Mouse (Mus musculus): Measurements from ENCODE around the gene Kif5c. TPM values are rescaled to one million over a fixed set of nuclear protein-coding genes. Genes with fewer than 3 reads are reported as not detected.

Kif5c gene
- polyA plus RNA-seq, 1 experiment from 2014 or later = 224 TPM

DNA sequence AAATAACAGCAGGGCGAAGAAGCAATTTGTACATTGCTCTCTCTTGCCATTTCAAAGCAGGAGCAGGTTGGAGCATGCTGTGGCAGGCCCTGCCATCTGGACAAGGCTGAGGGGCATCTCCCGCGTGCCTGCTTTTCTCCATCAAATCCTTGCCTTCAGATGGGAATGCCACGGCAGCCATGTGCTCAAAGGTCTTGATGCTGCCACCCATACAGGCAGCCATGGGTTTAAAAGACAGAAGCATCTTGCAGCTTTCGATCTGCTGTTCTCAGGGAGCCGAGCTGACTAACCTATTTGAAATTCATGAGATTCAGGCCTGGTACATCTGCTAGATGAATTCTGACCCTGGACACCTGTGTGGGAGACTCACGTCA is 53.4 kb downstream of the Kif5c start:
- H3K36me3 ChIP-seq (replicated peaks; ENCODE audit: control insufficient read depth, insufficient read depth) = no peaks in the 10 kb centered on the region
- H3K4me1 ChIP-seq (replicated peaks; ENCODE audit: control insufficient read depth, insufficient read depth, low read length) = peaks cover 55% of the 10 kb centered on the region
- ATAC-seq (ENCODE audit: low FRiP score) (peak; percentile 59), DNase-seq (ENCODE audit: low spot score) (peak; percentile 38)
- no peak overlapping the region for H3K4me2 ChIP-seq (replicated peaks)
- H3K4me3 ChIP-seq (replicated peaks; ENCODE audit: low read length) = no peak overlapping the region
- H3K27me3 ChIP-seq (ENCODE audit: control insufficient read depth, insufficient read depth, low read length) = no peaks in the 10 kb centered on the region
- 0 out of 2 replicates have a peak overlapping the region, but pooled peaks have one; percentile 11 for H3K9ac ChIP-seq
- peak overlapping the region; percentile 81 for H3K27ac ChIP-seq
- H3K9me3 ChIP-seq (ENCODE audit: control insufficient read depth, low read length) = no peaks in the 10 kb centered on the region
- 29% methylated on average over 7 of the region's 7 CpGs for WGBS

DNA sequence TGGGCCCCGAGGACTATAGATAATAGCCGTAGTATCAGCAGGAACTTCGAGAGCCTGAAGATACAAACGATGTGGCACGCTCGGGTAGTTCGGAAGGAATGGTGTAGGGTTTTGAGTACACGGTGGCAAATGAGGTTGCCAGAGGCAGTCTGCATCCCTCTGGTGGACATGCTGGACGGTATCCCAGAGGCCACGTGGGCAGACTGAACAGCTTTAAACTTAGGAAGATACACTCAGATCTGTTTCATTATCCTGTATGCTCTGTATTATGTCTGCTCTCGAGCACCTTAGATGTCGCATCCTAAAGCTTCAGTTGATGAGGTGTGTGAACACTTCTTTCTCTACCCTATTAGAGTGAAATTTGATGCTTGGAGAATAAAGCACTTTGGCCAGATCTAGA is 56.9 kb downstream of the Kif5c start:
- no peak overlapping the region for H3K4me2 ChIP-seq (replicated peaks)
- peaks cover 68% of the 10 kb centered on the region for H3K4me1 ChIP-seq (replicated peaks; ENCODE audit: control insufficient read depth, insufficient read depth, low read length)
- H3K27ac ChIP-seq = no peak overlapping the region
- 80% methylated on average over 12 of the region's 12 CpGs for WGBS
- DNase-seq (ENCODE audit: low spot score) = no peak
- H3K9ac ChIP-seq = no peak overlapping the region
- no peak for ATAC-seq (ENCODE audit: low FRiP score)
- H3K27me3 ChIP-seq (ENCODE audit: control insufficient read depth, insufficient read depth, low read length) = no peaks in the 10 kb centered on the region
- H3K9me3 ChIP-seq (ENCODE audit: control insufficient read depth, low read length) = no peaks in the 10 kb centered on the region
- no peak overlapping the region for H3K4me3 ChIP-seq (replicated peaks; ENCODE audit: low read length)
- no peaks in the 10 kb centered on the region; the same call in 1 of the 2 replicates for H3K36me3 ChIP-seq (replicated peaks; ENCODE audit: control insufficient read depth, insufficient read depth)

DNA sequence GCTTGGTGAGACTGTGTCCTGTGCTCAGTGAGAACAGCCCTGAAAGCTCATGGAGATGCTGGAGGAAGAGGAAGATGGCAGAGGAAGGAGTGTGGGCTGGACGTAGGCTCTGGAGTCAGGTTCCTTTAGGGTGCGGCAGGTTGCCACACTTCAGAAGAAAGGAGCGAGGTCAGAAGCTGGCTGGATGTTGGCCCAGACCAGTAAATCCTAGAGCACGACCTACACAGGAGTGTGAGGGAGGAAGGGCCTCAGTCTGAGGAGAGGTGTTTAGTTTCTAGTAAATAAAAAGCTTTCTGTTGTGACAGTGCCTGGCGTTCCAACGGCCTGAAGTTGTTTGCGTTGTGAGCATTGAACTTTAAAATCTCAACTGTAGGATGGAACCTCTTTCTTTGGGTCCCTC is 59.3 kb downstream of the Kif5c start:
- Histone ChIP-seq H3K4me3 (replicated peaks; ENCODE audit: low read length) (no peak overlapping the region), H3K9me3 (ENCODE audit: control insufficient read depth, low read length) (no peaks in the 10 kb centered on the region), H3K4me2 (replicated peaks) (no peak overlapping the region), H3K27me3 (ENCODE audit: control insufficient read depth, insufficient read depth, low read length) (no peaks in the 10 kb centered on the region), H3K27ac (peak overlapping the region; percentile 72; the same call in 1 of the 2 replicates), H3K9ac (no peak overlapping the region), H3K36me3 (replicated peaks; ENCODE audit: control insufficient read depth, insufficient read depth) (peaks cover 4% of the 10 kb centered on the region; the same call in 1 of the 2 replicates), H3K4me1 (replicated peaks; ENCODE audit: control insufficient read depth, insufficient read depth, low read length) (peaks cover 50% of the 10 kb centered on the region)
- WGBS = 65% methylated on average over 7 of the region's 7 CpGs
- ATAC-seq (ENCODE audit: low FRiP score) = no peak
- DNase-seq (ENCODE audit: low spot score) = no peak

DNA sequence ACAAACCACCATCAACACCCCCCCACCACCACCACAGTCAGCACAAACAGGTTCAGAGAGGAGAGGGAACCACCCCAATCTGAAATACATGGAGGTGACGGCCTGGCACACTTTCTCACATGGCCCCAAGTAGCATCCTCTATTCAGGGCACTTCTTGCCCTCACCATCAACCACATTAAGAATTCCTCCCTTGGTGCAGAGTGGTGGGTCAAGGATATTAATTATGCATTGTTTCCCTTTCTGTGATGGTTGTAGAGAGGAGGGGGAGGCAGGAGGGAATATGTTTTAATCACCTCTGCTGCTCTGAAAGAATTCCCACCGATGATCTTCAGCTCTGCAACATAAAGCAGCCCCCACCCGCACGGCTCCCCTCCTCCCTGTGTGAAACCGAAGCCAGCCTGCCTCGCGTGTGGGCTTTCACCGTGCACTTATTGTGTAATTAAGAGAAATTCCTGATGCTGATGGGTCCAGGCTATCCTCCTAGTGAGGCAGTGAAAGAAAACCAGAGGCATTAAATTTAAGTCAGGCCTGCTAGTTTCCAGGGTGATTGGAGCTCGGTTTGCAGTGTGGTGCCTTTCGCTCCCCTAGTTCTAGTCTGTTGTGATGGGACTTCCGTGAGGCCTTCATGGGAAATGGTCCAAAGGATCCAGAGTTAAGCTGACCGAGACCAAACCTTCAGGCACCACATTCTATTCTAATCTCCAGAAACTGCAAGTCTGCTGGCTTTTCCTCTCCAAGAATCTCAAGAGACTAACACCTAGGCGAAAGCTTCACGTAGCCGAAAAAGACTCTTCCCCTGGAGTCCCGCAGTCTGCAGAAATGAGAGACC is 60.3 kb downstream of the Kif5c start:
- no peak overlapping the region for H3K9ac ChIP-seq
- peaks cover 7% of the 10 kb centered on the region; the same call in 1 of the 2 replicates for H3K36me3 ChIP-seq (replicated peaks; ENCODE audit: control insufficient read depth, insufficient read depth)
- H3K4me1 ChIP-seq (replicated peaks; ENCODE audit: control insufficient read depth, insufficient read depth, low read length) = peaks cover 51% of the 10 kb centered on the region

DNA sequence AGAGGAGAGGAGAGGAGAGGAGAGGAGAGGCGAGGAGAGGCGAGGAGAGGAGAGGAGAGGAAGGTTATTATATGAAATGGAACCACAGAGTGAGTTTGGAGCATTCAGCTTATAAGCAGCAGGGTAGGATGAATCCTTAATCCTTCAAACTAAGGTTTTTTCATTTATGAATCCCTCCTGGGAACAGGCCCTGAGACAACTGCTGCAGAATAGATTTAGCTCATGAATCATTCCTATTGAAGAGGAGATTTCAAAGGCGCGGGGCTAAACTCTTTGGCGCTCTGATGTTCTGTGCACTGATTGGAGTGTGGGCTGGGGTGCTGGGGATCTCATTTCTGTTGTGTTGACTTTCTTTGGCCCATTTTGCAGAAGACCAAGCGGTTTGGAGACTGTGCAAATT is 63.7 kb downstream of the Kif5c start:
- no peaks in the 10 kb centered on the region for H3K27me3 ChIP-seq (ENCODE audit: control insufficient read depth, insufficient read depth, low read length)
- H3K4me1 ChIP-seq (replicated peaks; ENCODE audit: control insufficient read depth, insufficient read depth, low read length) = peaks cover 46% of the 10 kb centered on the region
- H3K9me3 ChIP-seq (ENCODE audit: control insufficient read depth, low read length) = no peaks in the 10 kb centered on the region
- H3K4me3 ChIP-seq (replicated peaks; ENCODE audit: low read length) = no peak overlapping the region
- ATAC-seq (ENCODE audit: low FRiP score) (no peak), DNase-seq (ENCODE audit: low spot score) (no peak)
- no peak overlapping the region for H3K27ac ChIP-seq
- no peak overlapping the region for H3K4me2 ChIP-seq (replicated peaks)
- no peak overlapping the region for H3K9ac ChIP-seq
- WGBS = 60% methylated on average over 6 of the region's 6 CpGs
- peaks cover 13% of the 10 kb centered on the region; the same call in 1 of the 2 replicates for H3K36me3 ChIP-seq (replicated peaks; ENCODE audit: control insufficient read depth, insufficient read depth)

More for the DNA sequence above, 60.3 kb downstream of the Kif5c start:
- no peak overlapping the region for H3K4me3 ChIP-seq (replicated peaks; ENCODE audit: low read length)
- WGBS = 45% methylated on average over 16 of the region's 16 CpGs
- DNase-seq (ENCODE audit: low spot score) = no peak
- H3K27ac ChIP-seq = peak overlapping the region; percentile 72
- no peak overlapping the region for H3K4me2 ChIP-seq (replicated peaks)
- ATAC-seq (ENCODE audit: low FRiP score) = peak; percentile 74
- no peaks in the 10 kb centered on the region for H3K9me3 ChIP-seq (ENCODE audit: control insufficient read depth, low read length)
- H3K27me3 ChIP-seq (ENCODE audit: control insufficient read depth, insufficient read depth, low read length) = no peaks in the 10 kb centered on the region

DNA sequence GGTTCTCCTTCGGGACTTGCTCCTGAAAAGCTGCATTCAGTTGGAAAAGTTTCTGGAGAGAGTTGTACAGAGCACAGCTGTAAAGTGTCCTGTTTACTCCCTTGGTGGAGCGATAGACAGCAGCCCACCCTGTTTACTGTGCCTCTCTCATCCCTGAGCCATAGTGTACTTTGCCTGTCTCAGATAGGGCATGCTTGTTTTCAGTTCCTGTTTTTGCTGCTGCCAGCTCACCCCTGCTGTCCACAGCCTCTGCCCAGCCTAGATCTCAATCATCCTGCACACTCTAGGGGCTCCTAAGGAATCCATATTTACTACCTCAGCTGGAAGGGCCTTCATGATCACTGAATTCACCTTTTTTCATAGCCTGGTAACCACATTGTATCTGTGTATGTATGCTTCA is 65.7 kb downstream of the Kif5c start:
- ATAC-seq (ENCODE audit: low FRiP score) (no peak), DNase-seq (ENCODE audit: low spot score) (no peak)
- Histone ChIP-seq H3K27ac (no peak overlapping the region), H3K4me1 (replicated peaks; ENCODE audit: control insufficient read depth, insufficient read depth, low read length) (peaks cover 27% of the 10 kb centered on the region), H3K4me2 (replicated peaks) (no peak overlapping the region), H3K27me3 (ENCODE audit: control insufficient read depth, insufficient read depth, low read length) (no peaks in the 10 kb centered on the region), H3K9ac (no peak overlapping the region), H3K36me3 (replicated peaks; ENCODE audit: control insufficient read depth, insufficient read depth) (peaks cover 26% of the 10 kb centered on the region), H3K4me3 (replicated peaks; ENCODE audit: low read length) (no peak overlapping the region), H3K9me3 (ENCODE audit: control insufficient read depth, low read length) (no peaks in the 10 kb centered on the region)
- 65% methylated on average over 2 of the region's 2 CpGs for WGBS

DNA sequence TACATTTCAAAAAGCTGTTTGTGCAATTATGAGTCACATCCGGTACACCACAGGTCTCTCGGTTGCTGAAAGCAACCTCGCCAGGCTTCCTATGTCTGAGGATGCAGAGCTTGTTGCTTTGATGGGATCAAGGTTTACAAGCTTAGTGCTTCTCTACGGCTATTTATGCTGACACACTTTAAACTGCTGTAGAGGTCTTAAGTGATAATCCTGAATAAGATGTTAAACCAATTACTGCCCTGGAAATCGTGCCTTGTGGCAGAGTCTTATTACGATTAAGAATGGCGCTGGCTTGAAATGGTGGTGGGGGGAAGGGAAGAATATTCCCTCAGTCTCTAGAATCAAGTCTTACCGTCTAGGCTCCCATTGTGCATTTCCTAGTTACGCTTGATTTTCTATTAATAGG is 71.3 kb downstream of the Kif5c start:
- H3K27ac ChIP-seq = peak overlapping the region; percentile 54
- H3K4me2 ChIP-seq (replicated peaks) = no peak overlapping the region
- H3K27me3 ChIP-seq (ENCODE audit: control insufficient read depth, insufficient read depth, low read length) = no peaks in the 10 kb centered on the region
- peaks cover 36% of the 10 kb centered on the region for H3K36me3 ChIP-seq (replicated peaks; ENCODE audit: control insufficient read depth, insufficient read depth)
- DNase-seq (ENCODE audit: low spot score) (no peak), ATAC-seq (ENCODE audit: low FRiP score) (peak; percentile 34; the same call in 1 of the 2 replicates)
- H3K9ac ChIP-seq = no peak overlapping the region
- WGBS = 50% methylated on average over 9 of the region's 9 CpGs
- H3K4me3 ChIP-seq (replicated peaks; ENCODE audit: low read length) = no peak overlapping the region
- peaks cover 43% of the 10 kb centered on the region for H3K4me1 ChIP-seq (replicated peaks; ENCODE audit: control insufficient read depth, insufficient read depth, low read length)
- no peaks in the 10 kb centered on the region for H3K9me3 ChIP-seq (ENCODE audit: control insufficient read depth, low read length)

DNA sequence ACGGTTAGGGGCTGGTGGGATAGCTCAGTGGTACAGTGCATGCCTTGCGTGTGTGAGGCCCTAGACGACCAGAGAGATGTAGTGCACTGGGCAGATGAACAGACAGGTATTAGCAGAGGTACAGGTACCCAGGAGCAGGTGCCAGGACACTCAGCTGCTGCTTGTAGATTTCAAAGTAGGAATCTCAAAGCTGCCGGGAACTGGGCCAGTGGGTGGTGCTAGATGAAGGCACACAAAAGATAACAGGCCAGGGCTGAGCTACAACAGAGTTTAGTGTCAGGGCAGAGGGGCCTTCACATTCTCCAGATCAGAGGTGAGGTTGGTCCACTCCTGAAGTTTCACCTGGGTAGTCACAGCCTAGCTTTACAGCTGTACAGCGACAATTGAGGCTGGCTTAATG is 72.3 kb downstream of the Kif5c start:
- Histone ChIP-seq H3K27ac (0 out of 2 replicates have a peak overlapping the region, but pooled peaks have one; percentile 7), H3K9ac (no peak overlapping the region), H3K4me3 (replicated peaks; ENCODE audit: low read length) (no peak overlapping the region), H3K9me3 (ENCODE audit: control insufficient read depth, low read length) (no peaks in the 10 kb centered on the region), H3K4me1 (replicated peaks; ENCODE audit: control insufficient read depth, insufficient read depth, low read length) (peaks cover 43% of the 10 kb centered on the region), H3K36me3 (replicated peaks; ENCODE audit: control insufficient read depth, insufficient read depth) (peaks cover 45% of the 10 kb centered on the region), H3K27me3 (ENCODE audit: control insufficient read depth, insufficient read depth, low read length) (no peaks in the 10 kb centered on the region), H3K4me2 (replicated peaks) (no peak overlapping the region)
- DNase-seq (ENCODE audit: low spot score) (no peak), ATAC-seq (ENCODE audit: low FRiP score) (no peak)
- 83% methylated on average over 5 of the region's 5 CpGs for WGBS

DNA sequence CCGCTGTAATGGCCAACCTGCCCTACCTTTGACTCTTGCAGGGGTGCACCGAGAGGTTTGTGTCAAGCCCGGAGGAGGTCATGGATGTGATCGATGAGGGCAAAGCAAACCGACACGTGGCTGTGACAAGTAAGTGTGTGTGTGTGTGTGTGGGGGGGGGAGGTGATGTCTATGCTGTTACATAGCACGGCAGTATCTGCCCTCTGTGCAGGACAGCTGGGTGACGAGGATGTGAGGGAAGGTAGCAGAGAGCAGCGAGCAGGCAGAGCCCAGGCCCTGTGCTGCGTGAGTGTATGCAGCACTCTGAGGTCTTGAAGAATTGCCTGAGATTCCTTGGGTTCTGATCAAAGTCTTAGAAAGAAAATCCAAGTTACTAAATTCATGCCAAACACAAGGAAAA is 75.6 kb downstream of the Kif5c start:
- Histone ChIP-seq H3K4me1 (replicated peaks; ENCODE audit: control insufficient read depth, insufficient read depth, low read length) (peaks cover 51% of the 10 kb centered on the region), H3K9ac (no peak overlapping the region), H3K27me3 (ENCODE audit: control insufficient read depth, insufficient read depth, low read length) (no peaks in the 10 kb centered on the region), H3K4me2 (replicated peaks) (no peak overlapping the region), H3K27ac (peak overlapping the region; percentile 14; the same call in 1 of the 2 replicates), H3K9me3 (ENCODE audit: control insufficient read depth, low read length) (no peaks in the 10 kb centered on the region), H3K4me3 (replicated peaks; ENCODE audit: low read length) (no peak overlapping the region), H3K36me3 (replicated peaks; ENCODE audit: control insufficient read depth, insufficient read depth) (peaks cover 54% of the 10 kb centered on the region)
- ATAC-seq (ENCODE audit: low FRiP score) = no peak
- WGBS = 46% methylated on average over 10 of the region's 10 CpGs
- DNase-seq (ENCODE audit: low spot score) = no peak
